Mouse (Mus musculus): ENCODE measurements at regions not wholly inside any gene's neighbourhood (a gene's known extent, or its start where the extent isn't known, plus 50 kb on each side); places are given as distances from the start of the nearest gene placed in this dataset.

DNA sequence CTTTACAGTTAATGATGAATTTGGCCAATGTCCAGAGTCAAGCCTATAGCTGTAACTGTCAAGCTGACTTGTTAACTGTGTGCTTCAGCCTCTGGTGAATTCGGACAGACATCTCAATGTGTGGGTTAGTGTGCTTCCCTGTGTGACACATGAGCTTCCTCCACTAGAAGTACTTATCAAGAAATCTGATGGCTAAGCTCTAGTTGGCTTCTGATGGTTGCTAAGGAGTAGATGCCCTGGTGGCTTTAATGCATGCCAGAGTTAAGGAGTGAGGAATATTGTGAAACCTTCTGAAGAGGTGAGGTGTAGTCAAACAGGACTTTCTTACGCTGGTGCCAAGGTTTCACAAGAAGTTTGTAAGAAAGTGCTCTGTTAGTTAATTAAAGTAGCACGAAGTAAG lies 208.1 kb upstream of the Tet2 start:
- WGBS: 89% methylated on average over 3 of the region's 3 CpGs
- no peak for TF ChIP-seq POLR2A (IDR thresholded peaks at IDR 0.05; ENCODE audit: control insufficient read depth, extremely low read depth, insufficient read depth, low read length, poor library complexity)
- TF ChIP-seq CTCF (IDR thresholded peaks at IDR 0.05; ENCODE audit: borderline replicate concordance, control insufficient read depth, extremely low read depth, insufficient read depth, low read length, poor library complexity): no peak

GRCm38 (mm10) chr3:133754006-133754910 lies 209.3 kb upstream of the Tet2 start:
- no peak for DNase-seq
- no peaks in the 10 kb centered on the region for H3K27me3 ChIP-seq (ENCODE audit: control insufficient read depth, insufficient read depth, low read length)
- no peak overlapping the region for H3K27ac ChIP-seq (ENCODE audit: control insufficient read depth, insufficient read depth, low read length)
- no peaks in the 10 kb centered on the region for H3K4me1 ChIP-seq (replicated peaks; ENCODE audit: control insufficient read depth, insufficient read depth, low read length)
- WGBS: 24% methylated on average over 14 of the region's 14 CpGs
- no peak overlapping the region for H3K4me3 ChIP-seq (ENCODE audit: control insufficient read depth, insufficient read depth, low read length)
- H3K36me3 ChIP-seq (ENCODE audit: control insufficient read depth, insufficient read depth, low read length): no peaks in the 10 kb centered on the region
- TF ChIP-seq POLR2A (IDR thresholded peaks at IDR 0.05; ENCODE audit: control insufficient read depth, extremely low read depth, insufficient read depth, low read length, poor library complexity) (no peak), CTCF (IDR thresholded peaks at IDR 0.05; ENCODE audit: borderline replicate concordance, control insufficient read depth, extremely low read depth, insufficient read depth, low read length, poor library complexity) (no peak)

More for the DNA sequence above, 208.1 kb upstream of the Tet2 start:
- Histone ChIP-seq H3K27ac (ENCODE audit: control insufficient read depth, insufficient read depth, low read length) (no peak overlapping the region), H3K4me3 (ENCODE audit: control insufficient read depth, insufficient read depth, low read length) (no peak overlapping the region), H3K4me1 (replicated peaks; ENCODE audit: control insufficient read depth, insufficient read depth, low read length) (no peaks in the 10 kb centered on the region), H3K27me3 (ENCODE audit: control insufficient read depth, insufficient read depth, low read length) (no peaks in the 10 kb centered on the region), H3K36me3 (ENCODE audit: control insufficient read depth, insufficient read depth, low read length) (no peaks in the 10 kb centered on the region)
- DNase-seq: no peak

GRCm38 (mm10) chr3:133754911-133755259 lies 209.9 kb upstream of the Tet2 start:
- TF ChIP-seq POLR2A (IDR thresholded peaks at IDR 0.05; ENCODE audit: control insufficient read depth, extremely low read depth, insufficient read depth, low read length, poor library complexity): no peak
- TF ChIP-seq CTCF (IDR thresholded peaks at IDR 0.05; ENCODE audit: borderline replicate concordance, control insufficient read depth, extremely low read depth, insufficient read depth, low read length, poor library complexity): no peak
- no peak overlapping the region for H3K27ac ChIP-seq (ENCODE audit: control insufficient read depth, insufficient read depth, low read length)
- H3K4me1 ChIP-seq (replicated peaks; ENCODE audit: control insufficient read depth, insufficient read depth, low read length): no peaks in the 10 kb centered on the region
- H3K4me3 ChIP-seq (ENCODE audit: control insufficient read depth, insufficient read depth, low read length): no peak overlapping the region
- no peaks in the 10 kb centered on the region for H3K36me3 ChIP-seq (ENCODE audit: control insufficient read depth, insufficient read depth, low read length)
- DNase-seq: no peak
- H3K27me3 ChIP-seq (ENCODE audit: control insufficient read depth, insufficient read depth, low read length): no peaks in the 10 kb centered on the region
- 5% methylated on average over 3 of the region's 3 CpGs for WGBS

GRCm38 (mm10) chr3:133757756-133758420 lies 212.9 kb upstream of the Tet2 start:
- 39% methylated on average over 12 of the region's 12 CpGs for WGBS
- no peak for TF ChIP-seq POLR2A (IDR thresholded peaks at IDR 0.05; ENCODE audit: control insufficient read depth, extremely low read depth, insufficient read depth, low read length, poor library complexity)
- TF ChIP-seq CTCF (IDR thresholded peaks at IDR 0.05; ENCODE audit: borderline replicate concordance, control insufficient read depth, extremely low read depth, insufficient read depth, low read length, poor library complexity): no peak
- Histone ChIP-seq H3K27me3 (ENCODE audit: control insufficient read depth, insufficient read depth, low read length) (no peaks in the 10 kb centered on the region), H3K27ac (ENCODE audit: control insufficient read depth, insufficient read depth, low read length) (no peak overlapping the region), H3K4me3 (ENCODE audit: control insufficient read depth, insufficient read depth, low read length) (no peak overlapping the region), H3K4me1 (replicated peaks; ENCODE audit: control insufficient read depth, insufficient read depth, low read length) (no peaks in the 10 kb centered on the region), H3K36me3 (ENCODE audit: control insufficient read depth, insufficient read depth, low read length) (no peaks in the 10 kb centered on the region)
- DNase-seq: no peak

GRCm38 (mm10) chr3:133758421-133758820 lies 213.5 kb upstream of the Tet2 start:
- H3K36me3 ChIP-seq (ENCODE audit: control insufficient read depth, insufficient read depth, low read length): no peaks in the 10 kb centered on the region
- H3K4me1 ChIP-seq (replicated peaks; ENCODE audit: control insufficient read depth, insufficient read depth, low read length): no peaks in the 10 kb centered on the region
- H3K27me3 ChIP-seq (ENCODE audit: control insufficient read depth, insufficient read depth, low read length): no peaks in the 10 kb centered on the region
- WGBS: 34% methylated on average over 4 of the region's 4 CpGs
- H3K4me3 ChIP-seq (ENCODE audit: control insufficient read depth, insufficient read depth, low read length): no peak overlapping the region
- H3K27ac ChIP-seq (ENCODE audit: control insufficient read depth, insufficient read depth, low read length): no peak overlapping the region
- DNase-seq: no peak
- TF ChIP-seq CTCF (IDR thresholded peaks at IDR 0.05; ENCODE audit: borderline replicate concordance, control insufficient read depth, extremely low read depth, insufficient read depth, low read length, poor library complexity) (no peak), POLR2A (IDR thresholded peaks at IDR 0.05; ENCODE audit: control insufficient read depth, extremely low read depth, insufficient read depth, low read length, poor library complexity) (no peak)

GRCm38 (mm10) chr3:133759611-133760010 lies 214.7 kb upstream of the Tet2 start:
- Histone ChIP-seq H3K4me1 (replicated peaks; ENCODE audit: control insufficient read depth, insufficient read depth, low read length) (no peaks in the 10 kb centered on the region), H3K27me3 (ENCODE audit: control insufficient read depth, insufficient read depth, low read length) (no peaks in the 10 kb centered on the region), H3K4me3 (ENCODE audit: control insufficient read depth, insufficient read depth, low read length) (no peak overlapping the region), H3K27ac (ENCODE audit: control insufficient read depth, insufficient read depth, low read length) (no peak overlapping the region), H3K36me3 (ENCODE audit: control insufficient read depth, insufficient read depth, low read length) (no peaks in the 10 kb centered on the region)
- WGBS: 86% methylated on average over 2 of the region's 2 CpGs
- TF ChIP-seq POLR2A (IDR thresholded peaks at IDR 0.05; ENCODE audit: control insufficient read depth, extremely low read depth, insufficient read depth, low read length, poor library complexity): no peak
- TF ChIP-seq CTCF (IDR thresholded peaks at IDR 0.05; ENCODE audit: borderline replicate concordance, control insufficient read depth, extremely low read depth, insufficient read depth, low read length, poor library complexity): no peak
- DNase-seq: no peak

Data from thymus, adult 2 months (tissue).